Comparison of ENCODE assay signal across 9 mouse cellular contexts in genomic region chr9:41190745-41191482, GRCm38 (mm10). TPM values are rescaled to one million over a fixed set of nuclear protein-coding genes. Genes with fewer than 3 reads are reported as not detected.
A peak's percentile ranks its signal among the peaks of the same experiment; 100 is the strongest.
DNase-seq lines count a peak whose midpoint lies in the region; ATAC-seq and TF ChIP-seq lines count a peak whose summit lies in the region.
"Had no signal": no experiment of that assay in that cellular context is flagged by ENCODE, and none has a peak within 500 bp of the region (broad histone marks: within the 10 kb centered on the region; RNA-seq: fewer than 3 reads in every experiment).

No protein-coding gene starts in this region.

- no peak overlapping the region for H3K27ac ChIP-seq in ES-E14 (ENCODE audit: insufficient read depth, low read depth, low read length, poor library complexity, severe bottlenecking)
- no peak overlapping the region for H3K27ac ChIP-seq in forebrain, embryonic 14.5 days (ENCODE audit: low read depth, low read length)
- H3K27ac ChIP-seq in hindbrain, embryonic 10.5 days = peak overlapping the region; percentile 42; the same call in 1 of the 2 replicates
- H3K27ac ChIP-seq in lung, embryonic 15.5 days = no peak overlapping the region
- H3K27ac ChIP-seq: liver, embryonic 15.5 days had no signal

- H3K9ac ChIP-seq in ES-E14 (ENCODE audit: insufficient read depth, low read depth, low read length, poor library complexity, severe bottlenecking) = no peak overlapping the region
- H3K9ac ChIP-seq in forebrain, embryonic 14.5 days (ENCODE audit: low read length) = no peak overlapping the region
- H3K9ac ChIP-seq in lung, embryonic 15.5 days = no peak overlapping the region
- H3K9ac ChIP-seq: liver, embryonic 15.5 days had no signal

- H3K4me1 ChIP-seq in ES-E14 (ENCODE audit: control insufficient read depth in 2 of 2, insufficient read depth in 2 of 2, low read length in 2 of 2, poor library complexity in 1 of 2) = no peaks in the 10 kb centered on the region
- no peaks in the 10 kb centered on the region; the same call in 1 of the 2 replicates for H3K4me1 ChIP-seq in forebrain, embryonic 14.5 days (ENCODE audit: control insufficient read depth, insufficient read depth, low read length)
- H3K4me1 ChIP-seq in hindbrain, embryonic 10.5 days (replicated peaks) = 0 out of 2 replicates have a peak, but pooled peaks cover 5% of the 10 kb centered on the region
- no peaks in the 10 kb centered on the region; the same call in 1 of the 2 replicates for H3K4me1 ChIP-seq in lung, embryonic 15.5 days

- in situ Hi-C loops in ES-E14 (cut with MboI; ENCODE audit: low sequenced_read_pairs in 2 of 2, unreplicated experiment in 2 of 2) = loop anchor here in 1 of 2 experiments (25.0 kb wide), 1 partner anchor 154 kb away; no protein-coding TSS in a partner anchor

- no peak overlapping the region for H3K4me3 ChIP-seq in ES-E14 (ENCODE audit: insufficient read depth in 1 of 2, low read depth in 1 of 2, low read length in 2 of 2, poor library complexity in 1 of 2, severe bottlenecking in 1 of 2)
- H3K4me3 ChIP-seq in forebrain, embryonic 14.5 days (ENCODE audit: low read depth, low read length) = no peak overlapping the region
- H3K4me3 ChIP-seq in hindbrain, embryonic 10.5 days = no peak overlapping the region
- H3K4me3 ChIP-seq in lung, embryonic 15.5 days = no peak overlapping the region
- H3K4me3 ChIP-seq: liver, embryonic 15.5 days had no signal

- H3K9me3 ChIP-seq in ES-E14 (ENCODE audit: control insufficient read depth, insufficient read depth, low read depth, low read length) = no peaks in the 10 kb centered on the region
- H3K9me3 ChIP-seq in forebrain, embryonic 14.5 days (replicated peaks; ENCODE audit: control insufficient read depth, low read length) = no peaks in the 10 kb centered on the region
- no peaks in the 10 kb centered on the region for H3K9me3 ChIP-seq in hindbrain, embryonic 10.5 days
- no peaks in the 10 kb centered on the region for H3K9me3 ChIP-seq in lung, embryonic 15.5 days
- H3K9me3 ChIP-seq: liver, embryonic 15.5 days had no signal

- H3K36me3 ChIP-seq in ES-E14 (ENCODE audit: control insufficient read depth, insufficient read depth, low read length, poor library complexity, severe bottlenecking) = no peaks in the 10 kb centered on the region
- no peaks in the 10 kb centered on the region for H3K36me3 ChIP-seq in forebrain, embryonic 14.5 days (ENCODE audit: control insufficient read depth, insufficient read depth, low read length)
- H3K36me3 ChIP-seq in hindbrain, embryonic 10.5 days = no peaks in the 10 kb centered on the region
- no peaks in the 10 kb centered on the region for H3K36me3 ChIP-seq in lung, embryonic 15.5 days
- H3K36me3 ChIP-seq: liver, embryonic 15.5 days had no signal

- WGBS in forebrain, embryonic 14.5 days = 18% methylated on average over 9 of the region's 9 CpGs
- 27% methylated on average over 9 of the region's 9 CpGs for WGBS in hindbrain, embryonic 10.5 days
- WGBS in lung, embryonic 15.5 days = 19% methylated on average over 9 of the region's 9 CpGs

- DNase-seq in ES-E14 (ENCODE audit: low read depth, low spot score) = peak; percentile 59
- peak; percentile 94 for DNase-seq in forebrain, embryonic 14.5 days (ENCODE audit: low spot score)
- DNase-seq in hindbrain, embryonic 10.5 days (ENCODE audit: low spot score) = peak; percentile 85
- peak; percentile 79 to 89 for DNase-seq in layer of hippocampus, adult 8-10 months (ENCODE audit: low spot score in 2 of 2)
- DNase-seq in ovary, postnatal 10 days (ENCODE audit: low spot score) = peak; percentile 47
- DNase-seq in thymus, postnatal 0 days (ENCODE audit: low spot score) = peak; percentile 66

- peak; percentile 77; the same call in 1 of the 2 replicates for ATAC-seq in cerebellum, adult (ENCODE audit: insufficient number of reproducible peaks, low FRiP score, low TSS enrichment)
- ATAC-seq in forebrain, embryonic 14.5 days = peak; percentile 91
- ATAC-seq in lung, embryonic 15.5 days (ENCODE audit: borderline replicate concordance, extremely low read depth, low FRiP score, low TSS enrichment) = peak; percentile 59; the same call in 1 of the 2 replicates

- H3K4me2 ChIP-seq in forebrain, embryonic 14.5 days (ENCODE audit: low read length) = no peak overlapping the region
- no peak overlapping the region for H3K4me2 ChIP-seq in lung, embryonic 15.5 days
- H3K4me2 ChIP-seq: liver, embryonic 15.5 days had no signal

- no peaks in the 10 kb centered on the region for H3K27me3 ChIP-seq in forebrain, embryonic 14.5 days (replicated peaks; ENCODE audit: control insufficient read depth, insufficient read depth, low read length)
- no peaks in the 10 kb centered on the region; the same call in 1 of the 2 replicates for H3K27me3 ChIP-seq in hindbrain, embryonic 10.5 days (ENCODE audit: insufficient read depth, poor library complexity, severe bottlenecking)
- no peaks in the 10 kb centered on the region for H3K27me3 ChIP-seq in lung, embryonic 15.5 days
- H3K27me3 ChIP-seq: liver, embryonic 15.5 days had no signal

TF ChIP-seq in ES-E14, 5 proteins besides CTCF, POLR2A, EP300 and RAD21:
- peak; percentile 93 for TF ChIP-seq ZC3H11A (IDR thresholded peaks at IDR 0.05; ENCODE audit: borderline replicate concordance, low read depth, low read length)
- TF ChIP-seq ZNF384 (IDR thresholded peaks at IDR 0.05; ENCODE audit: low read depth, low read length) = no peak

RNA-seq across cellular contexts. Expression of gene Ubash3b, which starts 29.4 kb away (rescaled TPM):
- 1.0 and 2.8 TPM in 2 replicates for total RNA-seq in ES-E14 (2012; rRNA removed)
- polyA plus RNA-seq in forebrain, embryonic 14.5 days (2014; fragmentation: Nextera tagmentation; extraction: Ambion mirVana) = 13.8 and 18.1 TPM in 2 replicates
- 7.3 and 8.5 TPM in 2 replicates for polyA plus RNA-seq in hindbrain, embryonic 10.5 days (2016; fragmentation: Nextera tagmentation; extraction: Ambion mirVana)
- total RNA-seq in layer of hippocampus, adult 8-10 months (2022) = 10 to 100 TPM; 26.1 to 30.8 (median 29.7) TPM
- polyA plus RNA-seq in lung, embryonic 15.5 days (2015; fragmentation: Nextera tagmentation; extraction: Ambion mirVana) = 5.5 and 6.3 TPM in 2 replicates
- polyA plus RNA-seq in thymus, postnatal 0 days (2015; fragmentation: Nextera tagmentation; extraction: Ambion mirVana) = 4.0 TPM in 2 replicates
